Mouse (Mus musculus): ENCODE results near the gene Gm45233. TPM values are rescaled to one million over a fixed set of nuclear protein-coding genes. Genes with fewer than 3 reads are reported as not detected.
A peak's percentile ranks its signal among the peaks of the same experiment; 100 is the strongest.

The Gm45233 gene
- polyA plus RNA-seq, 1 experiment from 2014 or later, result not detected

DNA sequence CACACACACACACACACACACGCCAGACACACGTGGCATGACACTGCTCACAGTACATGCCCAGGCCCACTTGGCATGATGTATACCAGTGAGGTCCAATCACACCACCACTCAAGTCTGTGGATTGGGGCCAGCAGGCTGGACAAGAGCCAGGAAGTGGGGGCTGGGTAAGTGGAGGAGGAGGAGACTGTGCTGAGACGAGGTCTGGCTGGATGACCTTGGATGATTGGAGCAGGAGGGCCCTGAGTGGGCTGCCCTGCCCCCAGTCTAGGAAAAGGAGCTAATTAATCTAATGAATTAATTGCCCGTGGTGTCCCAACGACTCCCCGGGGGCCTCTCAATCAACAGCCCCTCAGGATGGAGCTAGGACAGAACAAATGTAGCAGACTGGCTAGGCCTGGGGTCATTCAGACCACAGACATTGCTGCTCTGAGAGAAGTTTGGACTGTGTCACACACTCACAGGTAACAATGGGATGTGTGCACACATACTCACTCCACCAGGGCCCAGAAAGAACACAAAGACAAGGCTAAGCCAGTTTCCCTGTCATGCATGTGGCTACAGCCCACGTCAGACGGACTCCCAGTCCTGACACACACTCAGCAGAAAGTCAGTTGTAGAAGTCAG is 38.3 kb downstream of the Gm45233 start:
- H3K36me3 ChIP-seq (ENCODE audit: control insufficient read depth, insufficient read depth, low read length), result no peaks in the 10 kb centered on the region
- H3K27me3 ChIP-seq (ENCODE audit: control insufficient read depth, insufficient read depth, low read length), result peaks cover 19% of the 10 kb centered on the region
- WGBS, result 58% methylated on average over 8 of the region's 8 CpGs
- ATAC-seq (ENCODE audit: insufficient number of reproducible peaks, insufficient read depth, low FRiP score, low read depth), result no peak
- H3K4me1 ChIP-seq (ENCODE audit: control insufficient read depth in 2 of 2, insufficient read depth in 2 of 2, low read length in 2 of 2), result peaks cover 2 to 4% of the 10 kb centered on the region in 2 experiments; a peak in 2 of 4 replicates
- H3K9me3 ChIP-seq (ENCODE audit: control insufficient read depth, low read length), result no peaks in the 10 kb centered on the region
- H3K4me2 ChIP-seq (ENCODE audit: low read length), result no peak overlapping the region
- H3K9ac ChIP-seq (ENCODE audit: low read length), result no peak overlapping the region
- H3K27ac ChIP-seq (replicated peaks in 1 of 2; ENCODE audit: control insufficient read depth in 1 of 2, insufficient read depth in 1 of 2, low read depth in 2 of 2, low read length in 2 of 2), result no peak overlapping the region
- no peak overlapping the region for H3K4me3 ChIP-seq (ENCODE audit: control insufficient read depth in 1 of 2, insufficient read depth in 1 of 2, low read depth in 1 of 2, low read length in 2 of 2)

DNA sequence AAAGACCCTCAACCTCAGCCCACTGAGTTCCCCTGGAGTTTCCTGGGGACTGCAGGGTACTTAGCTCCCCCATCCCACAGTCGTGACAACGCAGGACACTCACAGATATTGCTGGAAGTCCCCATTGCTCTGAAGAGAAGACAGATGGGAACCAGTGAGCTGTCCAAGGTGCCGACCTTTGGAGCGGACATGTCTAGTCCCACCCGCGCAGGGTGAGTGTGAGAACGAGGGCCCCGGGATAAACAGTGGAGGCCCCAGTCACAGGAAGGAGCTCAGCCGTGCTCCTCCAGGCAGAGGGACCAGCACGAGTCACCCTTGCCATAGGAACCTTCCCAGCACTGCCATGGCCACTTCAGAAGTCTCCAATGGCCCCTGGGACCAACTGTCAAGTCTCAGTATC is 39.3 kb downstream of the Gm45233 start:
- WGBS, result 5% methylated on average over 10 of the region's 10 CpGs
- Histone ChIP-seq H3K36me3 (ENCODE audit: control insufficient read depth, insufficient read depth, low read length) (no peaks in the 10 kb centered on the region), H3K4me2 (ENCODE audit: low read length) (no peak overlapping the region), H3K9ac (ENCODE audit: low read length) (no peak overlapping the region), H3K4me1 (ENCODE audit: control insufficient read depth in 2 of 2, insufficient read depth in 2 of 2, low read length in 2 of 2) (peaks cover 2 to 4% of the 10 kb centered on the region in 2 experiments; a peak in 2 of 4 replicates), H3K4me3 (ENCODE audit: control insufficient read depth in 1 of 2, insufficient read depth in 1 of 2, low read depth in 1 of 2, low read length in 2 of 2) (no peak overlapping the region), H3K27ac (replicated peaks in 1 of 2; ENCODE audit: control insufficient read depth in 1 of 2, insufficient read depth in 1 of 2, low read depth in 2 of 2, low read length in 2 of 2) (no peak overlapping the region), H3K9me3 (ENCODE audit: control insufficient read depth, low read length) (no peaks in the 10 kb centered on the region), H3K27me3 (ENCODE audit: control insufficient read depth, insufficient read depth, low read length) (peaks cover 9% of the 10 kb centered on the region)
- ATAC-seq (ENCODE audit: insufficient number of reproducible peaks, insufficient read depth, low FRiP score, low read depth), result no peak

DNA sequence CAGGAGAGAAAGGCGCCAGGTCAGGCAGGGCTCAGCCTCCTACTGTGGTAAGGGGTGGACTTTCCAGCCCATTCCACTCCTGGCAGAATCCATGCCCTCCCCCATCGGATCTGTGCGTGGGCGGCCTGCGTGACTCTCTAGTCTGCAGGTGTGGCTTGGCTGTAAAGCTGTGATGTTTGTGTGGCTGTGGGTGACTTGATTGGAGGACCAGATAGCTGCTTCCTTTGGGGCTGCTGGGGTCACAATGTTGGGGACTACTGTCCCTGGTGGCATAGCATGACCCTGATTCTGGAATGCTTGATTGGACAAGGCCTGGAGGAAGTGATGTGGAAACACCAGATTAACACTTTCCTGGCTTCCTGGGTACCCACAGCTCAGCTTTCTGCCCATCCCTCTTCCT is 44.7 kb downstream of the Gm45233 start:
- 31% methylated on average over 5 of the region's 5 CpGs for WGBS
- Histone ChIP-seq H3K4me1 (ENCODE audit: control insufficient read depth in 2 of 2, insufficient read depth in 2 of 2, low read length in 2 of 2) (peaks cover 0 to 4% of the 10 kb centered on the region in 2 experiments; a peak in 1 of 4 replicates), H3K4me2 (ENCODE audit: low read length) (no peak overlapping the region), H3K27ac (replicated peaks in 1 of 2; ENCODE audit: control insufficient read depth in 1 of 2, insufficient read depth in 1 of 2, low read depth in 2 of 2, low read length in 2 of 2) (no peak overlapping the region), H3K9me3 (ENCODE audit: control insufficient read depth, low read length) (no peaks in the 10 kb centered on the region), H3K36me3 (ENCODE audit: control insufficient read depth, insufficient read depth, low read length) (no peaks in the 10 kb centered on the region), H3K9ac (ENCODE audit: low read length) (no peak overlapping the region), H3K27me3 (ENCODE audit: control insufficient read depth, insufficient read depth, low read length) (peaks cover 27% of the 10 kb centered on the region), H3K4me3 (ENCODE audit: control insufficient read depth in 1 of 2, insufficient read depth in 1 of 2, low read depth in 1 of 2, low read length in 2 of 2) (no peak overlapping the region)
- no peak for ATAC-seq (ENCODE audit: insufficient number of reproducible peaks, insufficient read depth, low FRiP score, low read depth)

DNA sequence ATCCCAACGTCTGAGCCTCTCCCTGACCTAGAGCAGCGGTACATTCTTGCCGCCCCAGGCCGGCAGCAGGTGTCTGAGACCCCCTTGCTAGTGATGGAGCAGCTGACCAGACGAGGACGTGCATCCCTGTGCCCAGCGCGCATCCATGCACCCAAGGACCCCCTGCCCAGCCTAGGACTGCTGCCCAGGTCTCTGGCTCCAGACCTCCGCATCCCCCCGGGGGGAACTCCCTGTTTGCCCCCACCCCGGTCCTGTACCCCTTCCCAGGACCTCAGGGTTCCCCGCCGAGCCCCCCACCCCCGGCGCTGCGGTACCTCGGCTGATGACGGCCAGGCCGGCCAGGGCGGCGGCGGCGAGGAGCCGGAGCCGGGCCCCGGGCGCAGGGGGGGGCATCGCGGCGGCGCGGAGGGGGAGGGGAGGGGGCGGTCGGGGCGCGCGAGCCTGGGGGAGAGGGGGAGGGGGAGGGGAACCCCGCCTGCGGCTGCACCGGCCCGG is 45.8 kb downstream of the Gm45233 start, which contains the start of gene Iglon5:
Iglon5 (minus strand) TSS at position 445 of the 495 bp plus-strand sequence.
- Histone ChIP-seq H3K36me3 (ENCODE audit: control insufficient read depth, insufficient read depth, low read length) (no peaks in the 10 kb centered on the region), H3K27me3 (ENCODE audit: control insufficient read depth, insufficient read depth, low read length) (peaks cover 28% of the 10 kb centered on the region), H3K27ac (replicated peaks in 1 of 2; ENCODE audit: control insufficient read depth in 1 of 2, insufficient read depth in 1 of 2, low read depth in 2 of 2, low read length in 2 of 2) (no peak within 1 kb of the TSS), H3K4me2 (ENCODE audit: low read length) (peak within 1 kb of the TSS; percentile 61), H3K4me1 (ENCODE audit: control insufficient read depth in 2 of 2, insufficient read depth in 2 of 2, low read length in 2 of 2) (peaks cover 0 to 4% of the 10 kb centered on the region in 2 experiments; a peak in 1 of 4 replicates), H3K9me3 (ENCODE audit: control insufficient read depth, low read length) (no peaks in the 10 kb centered on the region), H3K9ac (ENCODE audit: low read length) (peak within 1 kb of the TSS; percentile 48; the same call in 1 of the 2 replicates), H3K4me3 (ENCODE audit: control insufficient read depth in 1 of 2, insufficient read depth in 1 of 2, low read depth in 1 of 2, low read length in 2 of 2) (peak within 1 kb of the TSS; percentile 16 to 34; a peak in 3 of 4 replicates)
- ATAC-seq (ENCODE audit: insufficient number of reproducible peaks, insufficient read depth, low FRiP score, low read depth), result 0 out of 2 replicates have a peak, but pooled peaks have one; percentile 44
- 2% methylated on average over 19 of the region's 41 CpGs for WGBS

DNA sequence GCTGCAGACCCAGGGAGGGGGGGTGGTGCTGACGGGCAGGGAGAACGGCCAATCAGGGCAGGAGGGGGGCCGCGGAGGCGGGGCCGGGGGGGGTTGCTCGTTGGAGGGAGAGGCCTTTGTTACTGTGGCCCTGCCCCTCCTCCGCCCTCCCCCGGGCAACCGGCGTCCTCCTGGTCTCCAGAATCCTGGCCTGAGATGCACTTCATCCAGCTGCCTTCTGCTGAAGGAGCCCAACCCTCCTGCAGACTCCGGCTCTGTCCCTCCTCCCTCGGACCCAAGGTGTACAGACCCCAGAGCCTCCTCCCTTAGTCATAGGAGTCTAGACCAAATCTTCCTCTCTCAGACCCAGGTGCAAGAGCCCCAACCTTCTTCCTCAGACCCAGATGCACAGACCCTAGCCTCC is 46.3 kb downstream of the Gm45233 start:
- Histone ChIP-seq H3K4me3 (ENCODE audit: control insufficient read depth in 1 of 2, insufficient read depth in 1 of 2, low read depth in 1 of 2, low read length in 2 of 2) (peak overlapping the region; percentile 16 to 34; a peak in 2 of 4 replicates), H3K4me1 (ENCODE audit: control insufficient read depth in 2 of 2, insufficient read depth in 2 of 2, low read length in 2 of 2) (peaks cover 0 to 4% of the 10 kb centered on the region in 2 experiments; a peak in 1 of 4 replicates), H3K27me3 (ENCODE audit: control insufficient read depth, insufficient read depth, low read length) (peaks cover 33% of the 10 kb centered on the region), H3K9me3 (ENCODE audit: control insufficient read depth, low read length) (no peaks in the 10 kb centered on the region), H3K36me3 (ENCODE audit: control insufficient read depth, insufficient read depth, low read length) (no peaks in the 10 kb centered on the region), H3K4me2 (ENCODE audit: low read length) (peak overlapping the region; percentile 61), H3K9ac (ENCODE audit: low read length) (no peak overlapping the region), H3K27ac (replicated peaks in 1 of 2; ENCODE audit: control insufficient read depth in 1 of 2, insufficient read depth in 1 of 2, low read depth in 2 of 2, low read length in 2 of 2) (no peak overlapping the region)
- ATAC-seq (ENCODE audit: insufficient number of reproducible peaks, insufficient read depth, low FRiP score, low read depth), result 0 out of 2 replicates have a peak, but pooled peaks have one; percentile 29
- under 1% methylated on average over 12 of the region's 13 CpGs for WGBS

DNA sequence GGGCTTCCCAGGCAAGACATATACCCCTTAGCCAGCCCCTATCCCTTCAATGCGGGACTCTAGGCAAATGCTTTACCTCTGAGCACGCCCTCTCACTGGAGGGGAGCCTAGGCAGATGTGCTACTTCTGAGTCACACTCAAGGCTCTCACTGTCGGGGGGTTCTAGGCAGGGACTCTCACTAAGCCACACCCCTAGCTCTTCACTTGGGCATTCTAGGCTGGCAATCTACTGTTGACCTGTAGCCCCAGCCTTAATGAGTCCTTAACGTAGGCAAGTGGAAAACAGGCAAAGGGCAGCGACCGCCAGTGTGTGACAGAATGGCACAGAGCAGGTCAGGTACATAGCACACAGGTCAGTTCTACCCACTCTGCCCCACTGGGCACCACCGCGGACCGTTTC is 46.9 kb downstream of the Gm45233 start:
- H3K4me1 ChIP-seq (ENCODE audit: control insufficient read depth in 2 of 2, insufficient read depth in 2 of 2, low read length in 2 of 2), result peaks cover 0 to 4% of the 10 kb centered on the region in 2 experiments; a peak in 1 of 4 replicates
- peaks cover 39% of the 10 kb centered on the region for H3K27me3 ChIP-seq (ENCODE audit: control insufficient read depth, insufficient read depth, low read length)
- no peak overlapping the region for H3K4me2 ChIP-seq (ENCODE audit: low read length)
- no peak overlapping the region for H3K27ac ChIP-seq (replicated peaks in 1 of 2; ENCODE audit: control insufficient read depth in 1 of 2, insufficient read depth in 1 of 2, low read depth in 2 of 2, low read length in 2 of 2)
- H3K36me3 ChIP-seq (ENCODE audit: control insufficient read depth, insufficient read depth, low read length), result no peaks in the 10 kb centered on the region
- no peak overlapping the region for H3K4me3 ChIP-seq (ENCODE audit: control insufficient read depth in 1 of 2, insufficient read depth in 1 of 2, low read depth in 1 of 2, low read length in 2 of 2)
- H3K9me3 ChIP-seq (ENCODE audit: control insufficient read depth, low read length), result no peaks in the 10 kb centered on the region
- 53% methylated on average over 9 of the region's 9 CpGs for WGBS
- ATAC-seq (ENCODE audit: insufficient number of reproducible peaks, insufficient read depth, low FRiP score, low read depth), result no peak
- no peak overlapping the region for H3K9ac ChIP-seq (ENCODE audit: low read length)

DNA sequence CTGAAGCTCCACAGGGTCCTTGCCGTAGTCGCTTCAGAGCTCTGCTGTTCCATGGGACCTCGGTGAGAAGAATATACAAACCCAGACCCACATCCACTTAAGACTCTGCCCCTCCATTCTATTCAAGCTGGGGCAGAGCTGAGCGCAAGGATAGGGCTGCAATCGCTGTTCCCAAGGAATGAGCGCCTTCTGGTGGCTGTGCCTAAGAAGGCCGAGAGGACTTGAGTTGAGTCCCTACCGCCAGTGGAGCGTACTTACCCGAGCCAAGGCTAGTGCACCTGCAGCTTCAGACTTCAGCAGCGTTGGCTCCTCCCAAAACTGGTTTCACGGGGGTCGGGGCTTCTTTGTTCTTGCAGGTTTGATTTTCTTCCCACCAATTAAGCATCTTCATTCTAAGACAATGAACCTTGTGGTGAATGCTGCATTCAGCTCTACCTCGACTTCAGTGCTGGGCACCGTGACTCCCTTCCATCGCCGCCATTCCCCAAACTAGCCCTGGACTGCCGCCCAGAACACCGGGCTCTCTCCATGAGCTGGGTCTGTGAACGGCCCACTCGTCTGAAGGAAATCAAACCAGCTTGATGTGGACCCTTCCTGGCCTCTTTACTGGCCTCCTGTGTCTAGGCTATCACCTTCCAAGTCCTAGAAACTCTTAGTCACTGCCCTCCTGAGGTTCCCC is 51.6 kb downstream of the Gm45233 start:
- no peak overlapping the region for H3K4me2 ChIP-seq (ENCODE audit: low read length)
- no peaks in the 10 kb centered on the region for H3K4me1 ChIP-seq (ENCODE audit: control insufficient read depth in 2 of 2, insufficient read depth in 2 of 2, low read length in 2 of 2)
- WGBS, result 17% methylated on average over 21 of the region's 21 CpGs
- no peak overlapping the region for H3K27ac ChIP-seq (replicated peaks in 1 of 2; ENCODE audit: control insufficient read depth in 1 of 2, insufficient read depth in 1 of 2, low read depth in 2 of 2, low read length in 2 of 2)
- H3K9me3 ChIP-seq (ENCODE audit: control insufficient read depth, low read length), result 0 out of 2 replicates have a peak, but pooled peaks cover 4% of the 10 kb centered on the region
- H3K36me3 ChIP-seq (ENCODE audit: control insufficient read depth, insufficient read depth, low read length), result no peaks in the 10 kb centered on the region
- H3K4me3 ChIP-seq (ENCODE audit: control insufficient read depth in 1 of 2, insufficient read depth in 1 of 2, low read depth in 1 of 2, low read length in 2 of 2), result no peak overlapping the region
- H3K9ac ChIP-seq (ENCODE audit: low read length), result no peak overlapping the region
- no peak for ATAC-seq (ENCODE audit: insufficient number of reproducible peaks, insufficient read depth, low FRiP score, low read depth)
- peaks cover 18% of the 10 kb centered on the region for H3K27me3 ChIP-seq (ENCODE audit: control insufficient read depth, insufficient read depth, low read length)
